ENCODE assay signal across 21 mouse cellular contexts in the genomic region with DNA sequence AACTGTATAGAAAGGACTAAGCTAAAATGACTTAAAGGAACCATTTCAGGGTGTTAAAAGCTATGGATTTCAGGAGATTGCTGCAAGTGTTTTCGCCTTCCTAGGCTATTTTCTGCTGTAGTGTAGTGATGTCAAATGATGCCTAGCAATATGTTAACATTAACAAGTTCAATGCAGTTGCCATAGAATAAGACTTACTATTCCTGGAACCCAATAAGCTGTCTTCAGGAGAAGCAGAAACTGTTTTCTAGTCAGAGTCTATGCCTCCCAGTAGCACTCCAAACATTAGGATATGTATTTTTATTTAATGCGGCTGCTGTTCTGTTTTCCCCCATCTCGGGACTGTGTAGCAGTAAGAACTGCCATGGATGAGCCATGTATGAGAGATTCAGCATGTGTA.
DNase-seq lines count a peak whose midpoint lies in the region; ATAC-seq and TF ChIP-seq lines count a peak whose summit lies in the region.
"Had no signal": no experiment of that assay in that cellular context is flagged by ENCODE, and none has a peak within 500 bp of the region (broad histone marks: within the 10 kb centered on the region; RNA-seq: fewer than 3 reads in every experiment).

No protein-coding gene starts in this region.

- 0 out of 2 replicates have a peak, but pooled peaks have one; percentile 36 for ATAC-seq in neural tube, embryonic 15.5 days (ENCODE audit: low FRiP score)
- peak; percentile 21; the same call in 1 of the 2 replicates for ATAC-seq in forebrain, embryonic 15.5 days (replicated peaks)
- no peak for ATAC-seq in hindbrain, postnatal 0 days
- no peak for ATAC-seq in CD4-positive, CD25-positive, alpha-beta regulatory T cell, adult 4 months
- ATAC-seq: activated CD4-positive, CD25-positive, alpha-beta regulatory T cell, adult 4 months; Patski had no signal

- no peak overlapping the region for H3K9ac ChIP-seq in neural tube, embryonic 15.5 days (replicated peaks)
- no peak overlapping the region for H3K9ac ChIP-seq in forebrain, embryonic 15.5 days (replicated peaks)
- no peak overlapping the region for H3K9ac ChIP-seq in hindbrain, postnatal 0 days (replicated peaks; ENCODE audit: low read length)
- H3K9ac ChIP-seq: embryonic facial prominence, embryonic 15.5 days; heart, embryonic 15.5 days had no signal

- no peak for DNase-seq in neural tube, embryonic 10.5 days (ENCODE audit: extremely low spot score, low spot score)
- peak; percentile 3 for DNase-seq in hindbrain, postnatal 0 days (ENCODE audit: low spot score)
- no peak for DNase-seq in testis, postnatal 14 days (ENCODE audit: low spot score)
- no peak for DNase-seq in ovary, postnatal 36 days (ENCODE audit: low spot score)
- DNase-seq: adrenal gland, postnatal 14 days; cerebellum, adult 18-20 months; gastrocnemius, postnatal 14 days; heart, adult 2 months; kidney, adult 2 months; kidney, postnatal 36 days; left cerebral cortex, postnatal 4 days; lung, adult 18-20 months; right cerebral cortex, postnatal 25 days; thymus, postnatal 4 days had no signal

- 87% methylated on average over 3 of the region's 3 CpGs for WGBS in neural tube, embryonic 15.5 days
- WGBS in forebrain, embryonic 15.5 days, result 76% methylated on average over 3 of the region's 3 CpGs
- 78% methylated on average over 3 of the region's 3 CpGs for WGBS in hindbrain, postnatal 0 days

- peaks cover 19% of the 10 kb centered on the region for H3K4me1 ChIP-seq in neural tube, embryonic 15.5 days
- H3K4me1 ChIP-seq in forebrain, embryonic 15.5 days, result peaks cover 29% of the 10 kb centered on the region
- peaks cover 8% of the 10 kb centered on the region for H3K4me1 ChIP-seq in hindbrain, postnatal 0 days (ENCODE audit: insufficient read depth, low read length)
- H3K4me1 ChIP-seq: embryonic facial prominence, embryonic 15.5 days; heart, embryonic 15.5 days had no signal

- no peak overlapping the region for H3K4me2 ChIP-seq in neural tube, embryonic 15.5 days
- H3K4me2 ChIP-seq in forebrain, embryonic 15.5 days (replicated peaks), result no peak overlapping the region
- H3K4me2 ChIP-seq in hindbrain, postnatal 0 days (ENCODE audit: low read depth, low read length), result no peak overlapping the region
- H3K4me2 ChIP-seq: embryonic facial prominence, embryonic 15.5 days; heart, embryonic 15.5 days had no signal

- H3K4me3 ChIP-seq in neural tube, embryonic 15.5 days (replicated peaks), result no peak overlapping the region
- no peak overlapping the region for H3K4me3 ChIP-seq in forebrain, embryonic 15.5 days
- no peak overlapping the region for H3K4me3 ChIP-seq in hindbrain, postnatal 0 days (ENCODE audit: low read length)
- H3K4me3 ChIP-seq: embryonic facial prominence, embryonic 15.5 days; heart, adult 2 months; heart, embryonic 15.5 days had no signal

- 0 out of 2 replicates have a peak overlapping the region, but pooled peaks have one; percentile 3 for H3K27ac ChIP-seq in neural tube, embryonic 15.5 days (replicated peaks)
- H3K27ac ChIP-seq in forebrain, embryonic 15.5 days (replicated peaks), result peak overlapping the region; percentile 82
- 0 out of 2 replicates have a peak overlapping the region, but pooled peaks have one; percentile 75 for H3K27ac ChIP-seq in hindbrain, postnatal 0 days
- H3K27ac ChIP-seq: embryonic facial prominence, embryonic 15.5 days; heart, adult 2 months; heart, embryonic 15.5 days had no signal

- no peaks in the 10 kb centered on the region for H3K36me3 ChIP-seq in neural tube, embryonic 15.5 days
- H3K36me3 ChIP-seq in forebrain, embryonic 15.5 days, result no peaks in the 10 kb centered on the region
- no peaks in the 10 kb centered on the region for H3K36me3 ChIP-seq in hindbrain, postnatal 0 days (ENCODE audit: insufficient read depth, low read length)
- H3K36me3 ChIP-seq: embryonic facial prominence, embryonic 15.5 days; heart, embryonic 15.5 days had no signal

- H3K9me3 ChIP-seq in neural tube, embryonic 15.5 days (replicated peaks), result no peaks in the 10 kb centered on the region
- no peaks in the 10 kb centered on the region for H3K9me3 ChIP-seq in forebrain, embryonic 15.5 days
- H3K9me3 ChIP-seq in hindbrain, postnatal 0 days (ENCODE audit: low read length), result no peaks in the 10 kb centered on the region
- H3K9me3 ChIP-seq: embryonic facial prominence, embryonic 15.5 days; heart, embryonic 15.5 days had no signal

- TF ChIP-seq CTCF in hindbrain, postnatal 0 days (IDR thresholded peaks at IDR 0.05; ENCODE audit: low read depth), result no peak

- H3K27me3 ChIP-seq in neural tube, embryonic 15.5 days (replicated peaks), result no peaks in the 10 kb centered on the region
- no peaks in the 10 kb centered on the region for H3K27me3 ChIP-seq in forebrain, embryonic 15.5 days
- no peaks in the 10 kb centered on the region for H3K27me3 ChIP-seq in hindbrain, postnatal 0 days (ENCODE audit: insufficient read depth, low read length)
- H3K27me3 ChIP-seq: embryonic facial prominence, embryonic 15.5 days; heart, embryonic 15.5 days; Patski had no signal

Comparison
In these comparisons a context has a peak if more than half of its experiments do, and no peak if none do; other contexts are left out.
1. ATAC-seq: peak in neural tube, embryonic 15.5 days (single experiment) and forebrain, embryonic 15.5 days (single experiment); none in hindbrain, postnatal 0 days (single experiment) and CD4-positive, CD25-positive, alpha-beta regulatory T cell, adult 4 months (single experiment).
2. H3K27ac ChIP-seq: peak in every context shown above with its lines; median percentile 82 in forebrain, embryonic 15.5 days; 75 in hindbrain, postnatal 0 days; 3 in neural tube, embryonic 15.5 days.